Mouse (Mus musculus) mouse embryonic stem cell (cell line): Measurements from ENCODE around the gene Ncf4.

Experiments used
- in situ Hi-C, 2 experiments: fragments of 300-500 bp; cut with MboI; formaldehyde crosslinking; loops; 1 replicate in 1 of 2; 3 replicates in 1 of 2; pipeline ENCODE4 v1.14.3; 2019 to 2020; ENCODE audit warnings: low sequenced_read_pairs in 2 of 2, low pct_unique_long_range_greater_than_20kb in 1 of 2, mixed read lengths in 1 of 2; ENCODE audit not compliant: unreplicated experiment in 1 of 2

The Ncf4 gene

DNA sequence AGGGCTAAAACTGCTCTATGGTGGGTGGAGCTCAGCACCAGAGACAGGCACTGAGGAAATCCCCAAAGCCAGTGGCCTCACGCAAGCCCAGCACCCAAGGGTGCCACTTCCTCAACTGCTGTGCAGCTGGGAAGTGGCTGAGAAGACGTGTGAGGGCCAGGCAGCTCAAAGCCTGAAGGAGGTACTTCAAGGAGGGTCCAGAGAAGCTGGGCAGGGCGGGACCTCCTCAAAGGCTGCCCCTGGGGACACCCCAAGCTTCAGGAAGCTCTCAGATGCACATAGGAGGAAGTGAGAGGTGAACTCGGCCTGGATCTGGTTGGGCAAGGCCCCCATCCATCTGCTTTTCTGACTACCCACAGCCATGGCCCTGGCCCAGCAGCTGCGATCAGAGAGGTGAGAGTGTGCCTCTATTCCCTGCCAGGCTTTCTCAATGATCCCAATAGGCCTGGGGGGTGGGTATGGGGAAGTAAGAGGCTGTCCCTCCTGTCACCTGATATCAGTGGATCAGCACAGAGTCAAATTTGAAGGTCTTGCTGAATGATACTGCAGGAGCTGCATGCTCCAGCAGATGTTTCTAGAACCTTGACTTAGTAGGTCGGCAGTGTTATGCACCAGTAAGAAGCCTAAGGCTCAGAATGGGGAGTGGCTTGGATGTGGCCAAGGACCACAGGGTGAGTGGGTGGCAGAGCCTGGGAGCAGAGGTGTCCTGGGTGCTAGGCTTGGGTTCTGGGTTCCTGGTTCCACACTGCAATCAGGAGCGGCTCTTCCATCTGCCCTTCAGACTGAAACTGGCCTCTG, at the start of gene Ncf4:
TSS of gene Ncf4 (plus strand) at position 107 of the 798 bp plus-strand sequence.
- in situ Hi-C loops, result no loop called here

GRCm38 (mm10) chr15:78195096-78195880, 49.3 kb upstream of the Ncf4 start:
- in situ Hi-C loops, result no loop called here

DNA sequence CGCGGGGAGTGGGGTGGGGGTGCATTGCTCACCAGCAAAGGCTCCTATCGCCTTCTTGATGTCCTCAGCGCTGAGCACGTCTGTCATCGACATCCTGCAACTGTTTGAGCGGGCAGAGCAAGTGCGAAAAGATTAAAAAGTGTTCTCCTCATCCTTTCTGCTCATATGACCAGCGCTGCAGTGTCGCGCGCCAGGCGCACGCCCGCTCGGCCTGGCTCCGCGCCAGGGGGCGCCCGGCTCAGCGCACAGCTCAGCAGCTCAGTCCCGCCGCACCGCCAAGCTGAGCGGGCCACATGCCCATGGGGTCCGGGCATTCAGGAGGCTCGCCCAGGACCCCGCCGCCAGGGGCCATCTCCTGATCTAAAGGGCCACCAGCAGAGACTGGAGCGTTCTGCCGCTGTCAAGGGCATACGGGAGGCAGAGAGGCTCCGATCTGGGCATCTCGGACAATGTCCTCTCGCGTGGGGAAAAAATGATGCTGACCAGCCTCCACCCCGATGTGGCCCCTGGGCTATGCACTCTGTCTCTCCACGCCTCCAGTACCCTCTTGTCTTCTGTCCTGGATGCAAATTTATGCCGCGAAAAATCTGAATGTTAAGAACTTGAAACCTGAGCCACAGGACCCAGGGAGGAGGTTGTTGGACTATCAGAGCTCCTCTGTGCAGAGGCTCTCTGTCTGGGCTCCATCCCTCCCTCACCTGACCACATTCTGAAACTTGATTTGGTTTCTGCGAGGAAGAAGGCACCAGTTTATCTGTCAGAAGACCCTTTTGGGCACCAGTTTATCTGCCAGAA, 40.4 kb upstream of the Ncf4 start:
- in situ Hi-C loops, result no loop called here

- in situ Hi-C loops, result no loop called here
These were observed 39.4 kb upstream of the Ncf4 start for GRCm38 (mm10) chr15:78205192-78205591.

- in situ Hi-C loops, result no loop called here
These were observed 38.3 kb upstream of the Ncf4 start, which contains the start of gene Pvalb for GRCm38 (mm10) chr15:78206312-78206711. Pvalb (minus strand) TSS chr15:78206400.

GRCm38 (mm10) chr15:78210203-78210602, 34.4 kb upstream of the Ncf4 start:
- in situ Hi-C loops, result no loop called here

DNA sequence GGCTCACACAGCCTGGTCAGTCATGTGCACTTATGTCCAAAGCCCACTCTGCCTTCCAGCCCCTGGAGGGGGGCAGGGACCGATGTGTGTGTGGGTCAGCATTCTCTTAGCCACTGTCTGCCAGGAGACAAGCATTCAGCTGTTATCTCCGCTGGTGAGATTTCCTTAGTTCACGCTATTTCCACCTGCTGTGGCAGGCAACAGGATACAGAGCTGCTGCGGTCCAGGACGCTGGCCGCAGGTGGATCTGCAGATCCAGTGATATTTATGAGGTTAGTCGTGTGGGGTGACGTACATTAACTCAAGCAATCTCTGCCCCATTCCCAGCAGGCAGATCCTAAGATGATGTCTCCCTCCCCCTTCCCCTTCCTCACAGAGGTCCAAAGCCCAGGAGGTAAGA, 33.2 kb upstream of the Ncf4 start:
- in situ Hi-C loops, result no loop called here

DNA sequence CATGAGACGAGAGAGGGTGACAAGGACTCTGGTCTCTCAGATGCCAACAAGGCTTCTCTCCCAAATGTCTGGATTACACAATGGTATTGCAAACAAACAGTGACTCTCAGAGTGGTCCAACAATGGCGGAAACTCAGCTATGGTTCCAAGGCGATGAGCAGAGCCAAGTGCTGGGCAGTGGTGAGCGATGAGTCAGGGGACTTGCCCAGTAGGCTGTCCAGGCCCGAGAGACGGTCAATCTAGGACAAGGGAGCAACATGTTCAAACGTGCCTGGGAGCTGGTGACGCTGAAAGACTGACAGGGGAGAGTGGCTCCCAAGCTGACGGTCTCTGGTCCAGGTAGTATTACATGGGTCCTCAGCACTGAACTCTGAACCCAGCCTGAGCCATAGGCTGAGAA, 29.3 kb upstream of the Ncf4 start:
- in situ Hi-C loops, result no loop called here

- in situ Hi-C loops, result no loop called here
These were observed 16.8 kb upstream of the Ncf4 start for GRCm38 (mm10) chr15:78227816-78228215.

GRCm38 (mm10) chr15:78231346-78232331, 13.0 kb upstream of the Ncf4 start:
- in situ Hi-C loops, result no loop called here

GRCm38 (mm10) chr15:78234823-78235509, 9.6 kb upstream of the Ncf4 start:
- in situ Hi-C loops, result no loop called here

- in situ Hi-C loops, result no loop called here
These were observed 5.1 kb upstream of the Ncf4 start for GRCm38 (mm10) chr15:78239453-78239852.

DNA sequence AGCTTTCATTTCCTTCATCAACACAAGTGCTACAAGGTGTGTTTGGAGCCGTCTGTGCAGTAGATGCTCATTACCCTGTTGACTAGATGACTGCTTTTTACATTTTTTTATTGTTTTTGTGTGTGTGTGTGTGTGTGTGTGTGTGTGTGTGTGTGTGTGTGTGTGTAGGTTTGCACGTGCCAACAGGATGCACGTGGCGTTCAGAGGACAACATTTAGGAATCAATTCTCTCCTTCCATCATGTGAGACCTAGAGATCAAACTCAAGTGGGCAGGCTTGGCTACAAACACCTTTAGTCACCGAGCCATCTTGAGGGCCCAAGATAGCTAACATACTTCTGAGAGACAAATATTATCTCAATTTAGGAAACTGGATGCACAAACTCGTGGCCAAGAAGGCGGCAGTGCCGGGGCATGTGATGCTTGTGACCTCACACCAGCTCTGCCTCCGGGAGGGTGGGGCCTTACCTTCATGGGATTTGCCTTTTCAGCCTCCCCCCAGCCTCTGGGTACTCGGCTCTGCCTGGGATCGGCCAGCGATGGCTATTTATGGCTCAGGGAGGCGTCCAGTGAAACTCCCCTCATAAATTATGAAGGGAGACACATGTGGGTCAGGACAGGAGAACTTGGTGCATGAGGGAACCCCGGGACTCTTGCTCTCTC, 4.5 kb upstream of the Ncf4 start:
- in situ Hi-C loops, result no loop called here

- in situ Hi-C loops, result no loop called here
These were observed 3.3 kb upstream of the Ncf4 start for GRCm38 (mm10) chr15:78241335-78241734.

DNA sequence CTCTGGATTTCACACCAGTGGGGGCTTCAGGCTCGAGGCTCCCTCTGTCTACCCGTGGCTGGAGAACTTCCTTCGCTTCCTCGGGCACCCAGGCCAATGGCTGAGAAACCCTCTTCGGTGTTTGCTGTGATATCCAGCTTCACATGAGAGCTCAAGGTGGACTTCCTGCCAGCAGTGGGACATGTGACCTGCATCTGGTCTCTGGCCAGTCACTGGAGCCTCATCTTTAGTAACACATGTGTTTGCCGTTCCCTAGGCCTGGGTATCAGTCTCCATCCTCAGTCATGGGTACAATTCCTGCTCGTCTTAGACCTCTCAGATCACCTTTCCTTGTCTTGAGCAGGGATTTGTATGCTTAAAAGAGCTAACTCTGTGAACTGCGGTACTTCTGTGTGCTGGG, 1.5 kb upstream of the Ncf4 start:
- in situ Hi-C loops, result no loop called here

- in situ Hi-C loops, result no loop called here
These were observed 827 bp upstream of the Ncf4 start for GRCm38 (mm10) chr15:78243774-78244173.
